Mouse (Mus musculus): ENCODE measurements around the gene Ccne1. TPM values are rescaled to one million over a fixed set of nuclear protein-coding genes. Genes with fewer than 3 reads are reported as not detected.

The Ccne1 gene
- polyA plus RNA-seq, 1 experiment from 2014 or later: 59.4 TPM

- no peaks in the 10 kb centered on the region for H3K36me3 ChIP-seq
- no peaks in the 10 kb centered on the region for H3K4me1 ChIP-seq (replicated peaks)
- no peaks in the 10 kb centered on the region for H3K27me3 ChIP-seq (replicated peaks)
- H3K4me2 ChIP-seq (replicated peaks): no peak overlapping the region
- H3K4me3 ChIP-seq (replicated peaks): no peak overlapping the region
- WGBS: 74% methylated on average over 5 of the region's 5 CpGs
- no peaks in the 10 kb centered on the region for H3K9me3 ChIP-seq
- no peak overlapping the region for H3K27ac ChIP-seq
- H3K9ac ChIP-seq: no peak overlapping the region
- ATAC-seq: no peak
Measured at GRCm38 (mm10) chr7:38071065-38071464, 36.3 kb downstream of the Ccne1 start.

GRCm38 (mm10) chr7:38070663-38071062 is 36.7 kb downstream of the Ccne1 start:
- Histone ChIP-seq H3K4me1 (replicated peaks) (no peaks in the 10 kb centered on the region), H3K27me3 (replicated peaks) (no peaks in the 10 kb centered on the region), H3K9ac (no peak overlapping the region), H3K36me3 (no peaks in the 10 kb centered on the region), H3K27ac (no peak overlapping the region), H3K4me2 (replicated peaks) (no peak overlapping the region), H3K9me3 (no peaks in the 10 kb centered on the region), H3K4me3 (replicated peaks) (no peak overlapping the region)
- 55% methylated on average over 2 of the region's 2 CpGs for WGBS
- ATAC-seq: no peak

GRCm38 (mm10) chr7:38064431-38064830 is 42.9 kb downstream of the Ccne1 start:
- Histone ChIP-seq H3K4me1 (replicated peaks) (no peaks in the 10 kb centered on the region), H3K36me3 (no peaks in the 10 kb centered on the region), H3K27ac (no peak overlapping the region), H3K27me3 (replicated peaks) (no peaks in the 10 kb centered on the region), H3K9ac (no peak overlapping the region), H3K4me3 (replicated peaks) (no peak overlapping the region), H3K4me2 (replicated peaks) (no peak overlapping the region), H3K9me3 (no peaks in the 10 kb centered on the region)
- 45% methylated on average over 4 of the region's 4 CpGs for WGBS
- no peak for ATAC-seq

DNA sequence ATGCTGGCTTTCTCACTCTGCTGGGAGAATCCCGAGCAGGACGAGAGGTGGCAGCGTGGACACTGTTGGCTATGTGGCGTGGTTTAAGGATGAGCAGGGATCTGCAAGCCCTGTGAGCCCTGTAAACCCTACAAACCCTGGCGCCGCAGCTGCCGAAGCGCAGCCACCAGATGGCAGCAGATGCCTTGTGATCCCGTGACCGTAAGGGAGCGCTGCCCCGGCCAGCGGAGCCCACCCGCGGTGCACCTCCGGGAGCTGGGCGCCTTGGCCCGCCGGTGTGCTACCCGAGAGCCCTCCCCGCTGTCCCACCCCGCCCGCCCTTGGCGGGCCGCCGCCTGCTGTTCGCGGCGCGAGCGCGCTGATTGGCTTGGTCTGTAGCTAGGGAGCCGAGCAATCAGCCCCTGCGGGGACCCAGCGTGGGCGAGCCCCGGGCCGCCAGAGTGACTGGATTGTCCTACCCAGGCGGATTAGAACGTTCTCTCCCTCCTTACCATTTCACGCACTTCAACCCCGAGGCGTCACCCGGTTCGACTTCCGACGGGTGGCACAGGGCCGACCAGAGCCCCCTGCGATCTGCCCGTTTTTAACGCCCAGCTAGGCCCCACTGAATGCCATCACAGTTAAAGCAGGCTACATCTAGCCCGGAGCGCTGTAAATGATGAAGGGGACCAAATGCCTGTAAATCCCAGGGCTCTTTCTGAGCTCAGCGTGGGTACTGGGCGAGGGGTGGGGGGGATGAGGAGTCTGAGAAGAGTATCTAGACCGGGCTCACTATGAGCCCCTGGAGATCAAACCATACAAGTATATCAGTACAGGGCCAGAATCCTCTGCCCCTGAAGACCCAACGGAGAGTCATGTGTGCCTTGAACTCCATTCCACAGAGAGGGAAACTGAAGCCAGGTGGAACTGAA is 46.0 kb downstream of the Ccne1 start:
- no peaks in the 10 kb centered on the region for H3K27me3 ChIP-seq (replicated peaks)
- peak overlapping the region; percentile 75 for H3K9ac ChIP-seq
- H3K9me3 ChIP-seq: no peaks in the 10 kb centered on the region
- peak overlapping the region; percentile 51 for H3K27ac ChIP-seq
- H3K4me3 ChIP-seq (replicated peaks): peak overlapping the region; percentile 57
- no peaks in the 10 kb centered on the region for H3K36me3 ChIP-seq
- peak; percentile 94 for ATAC-seq
- H3K4me1 ChIP-seq (replicated peaks): no peaks in the 10 kb centered on the region
- WGBS: 1% methylated on average over 57 of the region's 57 CpGs
- H3K4me2 ChIP-seq (replicated peaks): peak overlapping the region; percentile 90

- no peaks in the 10 kb centered on the region for H3K36me3 ChIP-seq
- H3K27me3 ChIP-seq (replicated peaks): no peaks in the 10 kb centered on the region
- no peak overlapping the region for H3K9ac ChIP-seq
- no peak for ATAC-seq
- H3K4me3 ChIP-seq (replicated peaks): no peak overlapping the region
- 70% methylated on average over 8 of the region's 8 CpGs for WGBS
- H3K9me3 ChIP-seq: no peaks in the 10 kb centered on the region
- H3K4me1 ChIP-seq (replicated peaks): no peaks in the 10 kb centered on the region
- H3K4me2 ChIP-seq (replicated peaks): no peak overlapping the region
- H3K27ac ChIP-seq: no peak overlapping the region
Measured at GRCm38 (mm10) chr7:38059636-38060330, 47.6 kb downstream of the Ccne1 start.

DNA sequence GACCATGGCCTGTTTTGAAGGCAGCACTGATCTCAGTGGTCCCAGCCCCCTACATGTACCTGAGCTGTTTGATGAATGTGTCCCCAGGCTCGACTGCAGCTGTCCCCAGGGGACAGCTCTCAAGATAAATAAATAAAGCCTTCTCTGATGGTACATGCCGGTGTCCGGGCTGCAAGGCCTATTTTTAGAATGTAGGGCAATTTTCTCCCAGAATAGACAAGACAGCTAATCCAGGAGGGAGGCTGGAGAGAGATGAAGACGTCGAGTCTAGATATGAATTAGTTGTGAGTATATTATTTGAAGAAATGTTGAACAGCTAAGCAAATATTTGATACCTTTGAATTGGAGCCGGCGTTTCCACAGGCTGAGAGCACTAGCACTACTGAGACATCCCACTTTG is 48.2 kb downstream of the Ccne1 start:
- H3K4me1 ChIP-seq (replicated peaks): no peaks in the 10 kb centered on the region
- no peaks in the 10 kb centered on the region for H3K27me3 ChIP-seq (replicated peaks)
- H3K27ac ChIP-seq: no peak overlapping the region
- no peaks in the 10 kb centered on the region for H3K36me3 ChIP-seq
- no peaks in the 10 kb centered on the region for H3K9me3 ChIP-seq
- no peak for ATAC-seq
- H3K9ac ChIP-seq: no peak overlapping the region
- no peak overlapping the region for H3K4me2 ChIP-seq (replicated peaks)
- 30% methylated on average over 7 of the region's 7 CpGs for WGBS
- no peak overlapping the region for H3K4me3 ChIP-seq (replicated peaks)

GRCm38 (mm10) chr7:38055996-38056395 is 51.3 kb downstream of the Ccne1 start:
- ATAC-seq: no peak
- Histone ChIP-seq H3K27me3 (replicated peaks) (no peaks in the 10 kb centered on the region), H3K9ac (no peak overlapping the region), H3K4me3 (replicated peaks) (no peak overlapping the region), H3K9me3 (no peaks in the 10 kb centered on the region), H3K4me1 (replicated peaks) (no peaks in the 10 kb centered on the region), H3K27ac (no peak overlapping the region), H3K36me3 (no peaks in the 10 kb centered on the region), H3K4me2 (replicated peaks) (no peak overlapping the region)
- 72% methylated on average over 2 of the region's 2 CpGs for WGBS

DNA sequence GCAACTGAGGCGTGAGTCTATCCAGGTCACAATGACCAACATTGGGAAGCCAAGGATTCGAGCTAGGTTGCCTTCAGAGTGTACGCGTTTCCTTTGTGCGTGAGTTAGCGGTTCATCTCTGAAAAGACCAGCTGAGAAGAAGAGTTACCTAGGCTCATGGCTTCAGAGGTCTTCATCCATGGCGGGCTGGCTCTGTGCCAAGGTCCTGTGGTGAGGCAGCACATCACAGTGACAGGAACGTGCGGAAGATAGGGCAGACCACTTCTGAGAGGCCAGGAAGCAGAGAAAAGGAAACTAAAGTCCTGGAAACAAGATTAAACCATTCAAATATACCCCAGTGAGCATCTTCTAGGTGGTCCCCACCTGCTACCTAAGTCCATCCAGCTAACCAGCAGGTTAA is 53.1 kb downstream of the Ccne1 start:
- no peaks in the 10 kb centered on the region for H3K36me3 ChIP-seq
- H3K9ac ChIP-seq: no peak overlapping the region
- no peaks in the 10 kb centered on the region for H3K4me1 ChIP-seq (replicated peaks)
- ATAC-seq: no peak
- no peak overlapping the region for H3K4me3 ChIP-seq (replicated peaks)
- H3K4me2 ChIP-seq (replicated peaks): no peak overlapping the region
- no peaks in the 10 kb centered on the region for H3K27me3 ChIP-seq (replicated peaks)
- H3K27ac ChIP-seq: no peak overlapping the region
- H3K9me3 ChIP-seq: no peaks in the 10 kb centered on the region
- 88% methylated on average over 9 of the region's 9 CpGs for WGBS

Other genes starting within 250 kb of the Ccne1 start
- gene Uri1, start 84.0 kb downstream of the Ccne1 start, polyA plus RNA-seq (2015; fragmentation: Nextera tagmentation; extraction: Ambion mirVana): 41.4 and 47.2 TPM in 2 replicates
- 13.5 and 13.9 TPM in 2 replicates for gene 1600014C10Rik, start 75.7 kb upstream of the Ccne1 start, polyA plus RNA-seq (2015; fragmentation: Nextera tagmentation; extraction: Ambion mirVana)
- 3.3 TPM in 2 replicates for gene Plekhf1, start 120.5 kb upstream of the Ccne1 start, polyA plus RNA-seq (2015; fragmentation: Nextera tagmentation; extraction: Ambion mirVana)
- gene Pop4, start 163.9 kb upstream of the Ccne1 start, polyA plus RNA-seq (2015; fragmentation: Nextera tagmentation; extraction: Ambion mirVana): 35.1 and 47.0 TPM in 2 replicates

Measured in intestine, embryonic 15.5 days (tissue).